Mouse (Mus musculus) testis, adult 2 months (tissue): ENCODE data around the gene Pak4.

Source experiments
- CTCF ChIP-seq: fragments of 200-500 bp; IDR thresholded peaks from 2 replicates; pipeline ENCODE4 v1.5.1; 2012; ENCODE audit warnings: low read depth, mild to moderate bottlenecking, inconsistent platforms, low read length, moderate library complexity; ENCODE audit not compliant: control insufficient read depth, insufficient read depth, insufficient replicate concordance
- POLR2A ChIP-seq: fragments of 200-500 bp; IDR thresholded peaks from 2 replicates; pipeline ENCODE4 v1.6.1; 2012; ENCODE audit warnings: low read depth, mild to moderate bottlenecking, inconsistent platforms, low read length, moderate library complexity; ENCODE audit not compliant: control insufficient read depth

DNA sequence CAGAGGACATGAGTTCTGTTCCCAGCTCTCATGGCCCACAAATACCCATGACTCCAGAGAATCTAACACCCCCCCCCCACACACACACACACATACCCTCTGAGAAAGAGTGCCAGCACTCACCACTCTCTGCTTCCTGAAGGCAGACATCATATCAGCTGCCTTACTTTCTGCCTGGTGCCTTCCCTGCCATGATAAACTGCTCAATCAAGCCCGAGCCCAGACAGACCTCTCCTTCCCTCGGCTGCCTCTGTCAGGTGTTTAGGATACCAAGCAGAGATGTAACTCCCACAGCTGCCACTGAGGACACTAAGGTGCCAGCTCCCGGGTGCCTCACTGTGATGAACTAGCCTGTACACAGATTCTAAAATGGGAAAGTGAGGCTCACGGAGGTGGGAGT is 13.5 kb downstream of the Pak4 start:
- no peak for TF ChIP-seq CTCF
- TF ChIP-seq POLR2A: no peak
